Mouse (Mus musculus) heart, postnatal 36 days (tissue): ENCODE results near the gene Gm42715. TPM values are rescaled to one million over a fixed set of nuclear protein-coding genes. Genes with fewer than 3 reads are reported as not detected.

ENCODE experiments used
- DNase-seq, 2 experiments: peaks; one replicate each; pipeline ENCODE4 v3.0.0; 2021 to 2022
- intact Hi-C: fragments of 180-260 bp; cut with DNase I; formaldehyde crosslinking; loops from one replicate; pipeline ENCODE4 v1.15.1; 2025
- total RNA-seq, 2 experiments: library from RNA; stranded (reverse); gene quantifications; 2 replicates each; pipeline ENCODE4 v1.2.3; 2021

The Gm42715 gene
- total RNA-seq, 2 experiments from 2014 or later = 10.3 to 10.5 TPM

- DNase-seq = no peak
- intact Hi-C loops = no loop called here
Measured at GRCm38 (mm10) chr7:127564381-127565150, 45.2 kb downstream of the Gm42715 start.

- DNase-seq = peak; percentile 83 to 87
- intact Hi-C loops = no loop called here
Measured at GRCm38 (mm10) chr7:127572895-127573471, 53.6 kb downstream of the Gm42715 start, which contains the start of gene Phkg2. Gene Phkg2, plus strand, starts transcription at chr7:127573340.

GRCm38 (mm10) chr7:127573503-127574008 is 54.2 kb downstream of the Gm42715 start:
- peak in 1 of 2 experiments; percentile 33 for DNase-seq
- intact Hi-C loops = no loop called here

DNA sequence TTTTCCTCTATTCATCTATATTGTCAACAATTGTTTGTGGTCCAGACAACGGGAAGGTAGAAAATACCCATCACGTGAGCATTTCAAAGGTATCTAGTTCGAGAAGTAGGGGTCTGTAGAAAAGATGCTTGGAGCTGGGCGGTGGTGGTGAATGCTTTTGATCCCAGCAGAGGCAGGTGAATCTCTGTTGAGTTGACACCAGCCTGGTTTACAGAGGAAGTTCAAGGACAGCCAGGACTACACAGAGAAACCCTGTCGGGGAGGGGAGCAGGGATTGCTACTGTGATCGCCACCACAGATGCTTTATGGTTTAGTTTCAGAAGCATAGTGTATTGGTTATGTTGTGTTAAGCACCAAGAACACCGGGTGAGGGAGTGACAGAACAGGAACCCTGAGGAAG is 54.7 kb downstream of the Gm42715 start:
- intact Hi-C loops = no loop called here

DNA sequence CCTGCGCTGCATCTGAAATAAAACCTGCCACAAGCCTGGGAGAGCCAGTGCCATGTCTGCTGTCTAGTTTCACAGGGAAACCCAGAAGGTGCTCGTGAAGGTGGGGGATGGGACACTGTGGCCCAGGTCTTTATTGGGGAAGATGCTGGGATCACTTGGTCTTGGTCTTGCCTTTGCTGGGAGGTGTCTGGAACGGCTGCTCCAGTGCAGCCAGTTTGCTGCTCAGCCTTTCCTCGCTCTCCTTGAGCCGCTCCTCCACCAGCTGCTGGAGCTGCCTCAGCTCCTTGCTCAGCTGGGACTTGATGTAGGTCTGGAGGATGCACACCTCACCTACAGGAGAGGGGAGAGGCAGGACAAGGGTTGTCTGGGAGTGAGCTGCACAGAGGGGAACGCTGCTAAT is 63.9 kb downstream of the Gm42715 start:
- DNase-seq = no peak
- intact Hi-C loops = no loop called here

More for the DNA sequence above, 54.7 kb downstream of the Gm42715 start:
- no peak for DNase-seq

- intact Hi-C loops = loop anchor here (5.0 kb wide), 1 partner anchor 182 kb away; the partner anchor contains the start of gene Orai3
- DNase-seq = no peak
Measured at GRCm38 (mm10) chr7:127585031-127585430, 65.6 kb downstream of the Gm42715 start.

DNA sequence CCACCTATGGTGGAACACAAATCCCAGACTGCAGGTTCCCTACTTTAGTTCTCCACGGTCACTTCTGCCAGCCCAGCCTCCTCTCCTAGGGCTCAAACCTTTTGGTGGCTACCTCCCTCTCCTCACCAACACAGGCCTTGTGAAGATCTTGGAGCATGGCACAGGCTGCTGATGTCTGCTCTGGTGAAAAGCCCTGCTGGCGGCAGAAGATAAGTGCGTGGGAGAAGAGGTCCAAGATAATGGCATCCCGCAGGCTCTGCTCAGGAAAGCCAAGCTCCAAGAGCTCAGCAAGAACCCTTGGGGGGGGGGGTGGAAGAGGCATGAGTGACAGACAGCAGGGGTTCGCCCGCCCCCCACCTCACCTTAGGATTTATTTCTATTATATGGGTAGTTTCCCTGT is 66.8 kb downstream of the Gm42715 start:
- DNase-seq = no peak
- intact Hi-C loops = loop anchor here (5.0 kb wide), 1 partner anchor 181 kb away; the partner anchor contains the start of gene Orai3

DNA sequence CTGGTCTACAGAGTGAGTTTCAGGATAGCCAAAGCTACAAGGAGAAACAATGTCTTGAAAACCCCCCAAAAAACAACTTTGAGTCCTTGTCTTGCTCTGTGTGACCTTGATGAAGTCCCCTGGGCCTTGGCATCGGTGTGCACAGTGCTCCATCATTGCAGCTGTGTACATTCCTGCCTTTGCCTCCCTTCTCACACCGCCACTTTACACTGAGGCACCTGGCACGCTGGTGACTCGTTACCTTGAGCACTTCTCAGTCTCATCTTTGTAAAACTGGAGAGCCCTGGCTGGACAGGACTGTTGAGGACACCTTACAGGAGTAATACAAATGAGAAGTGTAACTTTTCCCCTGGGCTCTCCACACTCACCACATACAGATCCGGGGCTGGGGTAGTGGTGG is 67.8 kb downstream of the Gm42715 start:
- no peak for DNase-seq
- intact Hi-C loops = loop anchor here (5.0 kb wide), 1 partner anchor 180 kb away; the partner anchor contains the start of gene Orai3

DNA sequence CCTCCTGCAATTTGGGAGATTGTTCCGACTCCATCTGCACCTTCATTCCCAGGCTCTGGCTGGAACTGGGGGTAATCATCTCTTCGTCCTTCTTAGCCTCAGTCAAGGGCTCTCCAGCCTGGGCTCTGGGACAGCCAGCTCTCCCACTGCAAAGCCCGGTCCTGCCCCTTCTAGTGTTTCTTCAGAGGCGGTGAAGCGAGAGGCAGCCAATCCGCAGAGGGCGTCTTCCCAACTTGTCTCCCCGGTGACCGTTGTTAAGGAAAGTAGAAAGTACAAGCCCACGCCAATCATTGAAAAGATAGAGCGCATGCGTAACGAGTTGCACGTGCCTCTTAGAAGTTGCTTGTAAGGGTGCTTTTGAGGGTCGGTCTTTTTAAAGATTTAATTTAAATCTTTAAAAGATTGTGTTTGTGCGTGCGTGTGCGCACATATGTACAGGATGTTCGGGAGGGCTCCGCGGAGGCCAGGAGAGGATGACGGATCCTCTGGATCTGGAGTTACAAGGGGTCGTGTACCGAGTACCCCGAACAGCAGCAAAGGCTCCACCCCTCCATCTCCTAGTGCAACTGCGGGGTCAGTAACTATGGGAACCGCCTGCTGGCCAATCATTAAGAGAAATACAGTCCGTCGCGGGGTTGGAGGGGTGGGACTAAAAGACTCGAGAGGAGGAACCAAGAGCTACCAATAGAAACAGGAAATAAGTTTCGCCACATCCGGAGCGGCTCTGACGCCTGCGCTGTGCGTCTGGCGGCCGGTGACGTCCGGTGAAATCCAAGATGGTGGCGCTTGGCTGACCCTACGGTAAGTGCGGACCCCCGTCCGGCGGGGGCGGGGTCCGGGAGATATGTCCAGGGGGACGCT is 68.9 kb downstream of the Gm42715 start, which contains the start of the genes Ccdc189 and Rnf40:
TSS of gene Ccdc189 (minus strand) at position 585 of the 861 bp plus-strand sequence.
TSS of gene Rnf40 (plus strand) at position 757 of the 861 bp plus-strand sequence.
- peak; percentile 87 to 91 for DNase-seq
- intact Hi-C loops = loop anchor here (5.0 kb wide), 1 partner anchor 179 kb away; the partner anchor contains the start of gene Orai3

GRCm38 (mm10) chr7:127588901-127589300 is 69.5 kb downstream of the Gm42715 start:
- intact Hi-C loops = loop anchor here (5.0 kb wide), 1 partner anchor 178 kb away; the partner anchor contains the start of gene Orai3
- DNase-seq = no peak

DNA sequence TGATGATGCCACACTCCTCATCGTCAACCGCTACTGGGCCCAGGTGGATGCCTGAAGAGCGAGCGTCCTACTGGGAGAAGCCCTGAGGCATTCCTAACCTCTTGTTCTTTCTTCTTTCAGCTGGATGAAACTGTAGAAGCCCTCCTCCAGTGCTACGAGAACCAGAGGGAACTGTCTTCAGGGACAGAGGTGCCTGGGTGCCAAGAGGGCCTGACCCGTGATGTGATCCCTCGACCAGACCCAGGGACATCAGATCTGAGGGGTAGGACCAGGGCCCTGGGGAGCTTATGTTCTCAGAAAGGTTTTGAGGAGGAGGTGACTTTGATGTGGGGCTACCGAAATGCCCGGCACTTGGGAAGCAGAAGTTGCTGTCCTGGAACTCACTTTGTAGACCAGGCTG is 70.3 kb downstream of the Gm42715 start:
- intact Hi-C loops = loop anchor here (5.0 kb wide), 1 partner anchor 178 kb away; the partner anchor contains the start of gene Orai3
- DNase-seq = no peak

DNA sequence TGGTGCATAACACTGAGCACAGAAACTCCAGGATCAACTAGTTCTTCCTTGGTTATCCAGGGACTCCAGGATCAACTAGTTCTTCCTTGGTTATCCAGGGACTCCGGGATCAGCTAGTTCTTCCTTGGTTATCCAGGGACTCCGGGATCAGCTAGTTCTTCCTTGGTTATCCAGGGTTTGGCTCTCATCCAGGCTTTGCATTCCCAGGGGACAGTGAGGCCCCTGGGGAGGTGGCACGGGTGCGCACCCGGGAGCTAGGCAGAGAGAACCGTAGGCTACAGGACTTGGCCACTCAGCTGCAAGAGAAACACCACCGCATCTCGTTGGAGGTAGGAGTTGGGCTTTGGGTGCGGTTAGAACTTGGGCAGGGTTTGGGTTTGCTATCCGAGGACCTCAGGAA is 71.7 kb downstream of the Gm42715 start:
- no peak for DNase-seq
- intact Hi-C loops = no loop called here

GRCm38 (mm10) chr7:127592575-127592974 is 73.2 kb downstream of the Gm42715 start:
- intact Hi-C loops = no loop called here

DNA sequence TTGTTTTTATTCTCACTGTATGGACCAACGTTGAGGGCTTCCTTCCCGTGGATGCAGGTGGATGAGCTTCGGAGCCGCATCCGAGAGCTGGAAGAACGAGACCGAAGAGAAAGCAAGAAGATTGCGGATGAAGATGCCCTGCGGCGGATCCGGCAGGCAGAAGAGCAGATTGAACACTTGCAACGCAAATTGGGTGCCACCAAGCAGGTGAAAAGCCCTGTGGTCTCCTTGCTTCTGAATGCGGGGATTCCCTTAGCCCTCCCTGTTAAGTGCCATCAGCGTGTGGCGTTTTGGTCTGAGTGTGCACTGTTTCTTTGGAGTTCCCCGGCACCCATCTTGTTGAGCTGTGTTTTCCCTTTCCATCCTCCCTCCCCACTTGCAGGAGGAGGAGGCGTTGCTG is 77.4 kb downstream of the Gm42715 start:
- DNase-seq = no peak
- intact Hi-C loops = no loop called here

More at GRCm38 (mm10) chr7:127592575-127592974, 73.2 kb downstream of the Gm42715 start:
- no peak for DNase-seq

GRCm38 (mm10) chr7:127600612-127601011 is 81.2 kb downstream of the Gm42715 start:
- intact Hi-C loops = no loop called here
- DNase-seq = no peak

- no peak for DNase-seq
- intact Hi-C loops = no loop called here
Measured at GRCm38 (mm10) chr7:127601735-127602134, 82.4 kb downstream of the Gm42715 start.

- DNase-seq = no peak
- intact Hi-C loops = no loop called here
Measured at GRCm38 (mm10) chr7:127602903-127603302, 83.5 kb downstream of the Gm42715 start.

GRCm38 (mm10) chr7:127604256-127604655 is 84.9 kb downstream of the Gm42715 start:
- DNase-seq = no peak
- intact Hi-C loops = no loop called here

GRCm38 (mm10) chr7:127607150-127607549 is 87.8 kb downstream of the Gm42715 start:
- intact Hi-C loops = no loop called here
- DNase-seq = no peak

DNA sequence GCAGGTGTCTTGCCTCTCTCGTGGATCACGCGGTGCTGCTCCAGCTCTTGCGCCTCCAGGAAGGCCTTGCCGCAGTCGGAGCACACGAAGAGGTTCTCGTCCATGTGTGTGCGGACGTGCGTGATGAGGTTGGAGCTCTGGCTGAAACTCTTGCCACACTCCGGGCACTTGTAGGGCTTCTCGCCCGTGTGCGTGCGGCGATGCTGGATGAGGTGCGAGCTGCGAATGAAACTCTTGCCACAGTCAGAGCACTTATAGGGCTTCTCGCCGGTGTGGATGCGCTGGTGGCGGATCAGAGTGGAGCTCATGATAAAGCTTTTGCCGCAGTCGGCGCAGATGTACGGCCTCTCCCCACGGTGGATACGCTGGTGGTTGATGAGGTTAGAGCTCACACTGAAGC is 91.6 kb downstream of the Gm42715 start:
- DNase-seq = no peak
- intact Hi-C loops = no loop called here
